Comparison of ENCODE assay signal across 25 mouse cellular contexts in genomic region chr3:135722104-135722503, GRCm38 (mm10).
"Had no signal": no experiment of that assay in that cellular context is flagged by ENCODE, and none has a peak within 500 bp of the region (broad histone marks: within the 10 kb centered on the region; RNA-seq: fewer than 3 reads in every experiment).

No protein-coding gene starts in this region.

- H3K27me3 ChIP-seq: heart, embryonic 13.5 days; heart, embryonic 15.5 days; kidney, embryonic 15.5 days; limb, embryonic 13.5 days; limb, embryonic 15.5 days had no signal

- H3K9ac ChIP-seq: heart, embryonic 13.5 days; heart, embryonic 15.5 days; hindbrain, embryonic 14.5 days; kidney, embryonic 15.5 days; limb, embryonic 13.5 days; limb, embryonic 15.5 days; liver, embryonic 14.5 days had no signal

- H3K27ac ChIP-seq: heart, adult 2 months; heart, embryonic 13.5 days; heart, embryonic 15.5 days; hindbrain, embryonic 14.5 days; kidney, embryonic 15.5 days; kidney, postnatal 0 days; limb, embryonic 13.5 days; limb, embryonic 15.5 days; liver, embryonic 14.5 days had no signal

- ATAC-seq: hindbrain, embryonic 16.5 days; intestine, embryonic 16.5 days had no signal

- H3K4me2 ChIP-seq: heart, embryonic 11.5 days; heart, embryonic 13.5 days; heart, embryonic 15.5 days; hindbrain, embryonic 14.5 days; kidney, embryonic 15.5 days; limb, embryonic 13.5 days; limb, embryonic 15.5 days had no signal

- H3K4me3 ChIP-seq: heart, adult 2 months; heart, embryonic 13.5 days; heart, embryonic 15.5 days; kidney, embryonic 15.5 days; limb, embryonic 13.5 days; limb, embryonic 15.5 days had no signal

- H3K9me3 ChIP-seq: heart, embryonic 13.5 days; heart, embryonic 15.5 days; kidney, embryonic 15.5 days; limb, embryonic 13.5 days; limb, embryonic 15.5 days had no signal

- H3K36me3 ChIP-seq: heart, embryonic 13.5 days; heart, embryonic 15.5 days; kidney, embryonic 15.5 days; limb, embryonic 13.5 days; limb, embryonic 15.5 days had no signal

- DNase-seq: gastrocnemius, postnatal 14 days; gastrocnemius, postnatal 36 days; heart, adult 11 months; heart, adult 2 months; heart, postnatal 14 days; heart, postnatal 36 days; kidney, adult 11 months; kidney, adult 2 months; kidney, adult 9 months; kidney, postnatal 14 days; kidney, postnatal 36 days; layer of hippocampus, adult 9-11 months; layer of hippocampus, postnatal 36 days; left cerebral cortex, postnatal 4 days had no signal

- H3K4me1 ChIP-seq: kidney, embryonic 15.5 days; limb, embryonic 13.5 days; limb, embryonic 15.5 days had no signal
